Mouse (Mus musculus) CD4-positive naive resting alpha-beta T cell, adult 76 days (primary cell): ENCODE measurements around the gene Pole2. TPM values are rescaled to one million over a fixed set of nuclear protein-coding genes. Genes with fewer than 3 reads are reported as not detected.

Experiments
- total RNA-seq: library from RNA; stranded (reverse); gene quantifications from one replicate; pipeline ENCODE4 v1.2.4, GENCODE M21; 2023

Gene Pole2
- total RNA-seq: 23.4 TPM

DNA sequence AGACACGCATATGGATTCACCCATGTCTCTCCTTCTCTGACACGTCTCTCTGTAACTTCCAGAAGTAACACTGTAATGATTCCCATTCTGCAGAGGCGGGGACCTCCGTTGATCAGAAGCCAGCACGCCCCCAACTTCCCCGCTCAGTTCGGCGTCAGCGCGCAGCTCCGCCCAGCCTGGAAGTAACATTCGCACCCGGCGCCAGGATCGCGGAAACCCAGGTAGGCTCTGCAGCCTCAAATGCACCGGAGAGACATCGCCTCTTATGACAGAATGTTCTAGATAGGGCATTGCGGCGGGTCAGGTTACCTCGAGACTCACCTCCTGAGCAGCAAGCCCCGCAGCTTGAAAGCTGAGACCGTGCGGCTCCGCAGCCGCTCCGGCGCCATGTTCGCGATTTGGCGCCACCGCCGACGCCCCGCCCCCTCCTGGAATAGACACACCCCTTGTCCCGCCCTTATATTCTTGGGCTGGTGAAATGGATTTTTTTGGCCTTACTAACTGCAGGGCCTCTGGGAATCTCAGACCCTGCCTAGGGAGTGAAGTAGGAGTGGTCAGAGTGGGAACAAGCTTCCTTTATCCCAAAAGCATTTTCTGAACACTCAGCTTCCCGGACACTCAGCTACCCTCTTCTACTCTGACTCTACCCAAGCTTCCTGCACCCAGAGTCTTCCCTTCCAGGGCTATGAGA is at the start of gene Pole2:
Gene Pole2 (minus strand): TSS at position 420 of the 691 bp plus-strand sequence.

DNA sequence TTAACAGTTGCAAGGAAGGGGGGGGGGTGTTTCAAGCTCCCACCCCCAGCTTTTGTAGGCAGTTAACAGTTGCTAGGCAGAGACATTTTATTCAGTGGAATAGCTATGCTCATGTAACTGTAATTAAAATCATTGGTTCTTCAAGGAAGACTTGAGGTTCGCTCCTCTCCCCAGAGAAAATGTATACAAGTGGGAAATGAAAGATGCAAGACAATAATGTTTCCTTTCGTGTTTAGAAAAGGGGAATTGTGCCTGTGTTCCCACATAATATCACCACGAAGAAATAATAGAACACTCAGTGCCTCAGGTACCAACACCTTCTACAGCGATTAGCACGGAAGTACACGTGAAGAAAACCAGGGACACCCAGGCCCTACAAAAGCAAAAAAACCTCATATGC is 12.9 kb upstream of the Pole2 start, which contains the start of gene Klhdc1:
Gene Klhdc1 (plus strand): TSS at position 301 of the 400 bp plus-strand sequence.

GRCm38 (mm10) chr12:69204052-69204833 is 23.8 kb downstream of the Pole2 start, which contains the start of gene Gm49384:
Gene Gm49384 (minus strand): TSS chr12:69204267.

DNA sequence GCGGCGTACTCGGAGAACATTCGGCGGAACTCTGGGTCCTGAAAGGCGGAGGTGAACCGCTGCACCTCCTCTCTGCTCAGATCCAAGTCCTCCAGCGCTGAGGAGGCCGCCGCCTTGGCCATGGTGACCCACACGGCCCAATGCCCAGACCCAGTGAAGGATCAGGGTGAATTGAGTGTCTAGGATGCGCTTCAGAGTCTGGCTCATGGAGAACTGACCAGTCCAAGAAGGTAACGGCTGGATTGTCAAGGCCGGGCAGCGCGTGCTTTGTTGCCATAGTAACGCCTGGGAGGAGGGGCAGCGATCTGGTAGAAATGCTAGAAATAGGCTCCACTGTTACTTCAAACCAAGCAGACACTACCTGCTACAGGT is 29.8 kb downstream of the Pole2 start, which contains the start of gene Dnaaf2:
Gene Dnaaf2 (minus strand): TSS at position 266 of the 372 bp plus-strand sequence.

GRCm38 (mm10) chr12:69196444-69197377 is 31.3 kb downstream of the Pole2 start, which contains the start of gene Gm49383:
Gene Gm49383 (minus strand): TSS chr12:69197104.

GRCm38 (mm10) chr12:69183583-69184308 is 44.2 kb downstream of the Pole2 start, which contains the start of the genes Rpl36al and Mgat2:
Gene Rpl36al (minus strand): TSS chr12:69184083.
Gene Mgat2 (plus strand): TSS chr12:69184157.

DNA sequence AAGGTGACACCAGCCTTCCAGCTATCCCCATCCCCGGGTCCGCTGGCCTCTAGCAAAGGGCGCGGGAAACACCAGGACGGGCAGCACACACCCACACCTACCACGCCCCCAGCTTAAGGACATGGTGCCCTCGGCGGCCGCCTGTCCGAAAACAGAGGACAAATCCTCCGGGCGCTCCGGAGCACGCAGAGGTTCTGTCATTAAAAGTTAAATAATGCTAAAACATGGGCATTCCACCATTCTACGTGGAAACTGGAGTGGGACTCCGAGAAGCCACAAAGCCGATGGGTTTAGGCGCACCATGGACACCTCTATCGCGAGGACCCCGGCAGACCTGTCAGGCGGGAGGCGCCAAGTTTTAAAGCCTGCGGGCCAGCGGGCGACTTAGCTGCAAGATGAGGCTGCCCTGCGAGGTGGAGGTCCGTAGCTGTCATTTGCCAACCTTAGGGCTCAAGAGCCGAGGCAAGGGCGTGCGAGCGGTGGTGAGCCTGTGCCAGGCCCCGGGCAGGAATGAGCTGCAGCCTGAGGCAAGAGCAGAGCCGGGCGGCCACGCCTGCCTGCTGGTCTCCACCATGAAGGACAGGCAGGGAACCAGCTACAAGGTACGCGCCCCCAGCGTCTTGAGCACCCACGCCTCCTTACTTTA is 59.4 kb downstream of the Pole2 start, which contains the start of gene Lrr1:
Gene Lrr1 (plus strand): TSS at position 354 of the 646 bp plus-strand sequence.

GRCm38 (mm10) chr12:69158765-69159577 is 69.0 kb downstream of the Pole2 start, which contains the start of gene Rps29:
Gene Rps29 (minus strand): TSS chr12:69159186.

Other genes starting within 250 kb of the Pole2 start
- 6,880 TPM for gene Rps29, start 69.0 kb downstream of the Pole2 start, total RNA-seq
- not detected for gene Lrr1, start 59.4 kb downstream of the Pole2 start, total RNA-seq
- gene Rpl36al, start 44.1 kb downstream of the Pole2 start, total RNA-seq: 443 TPM
- gene Mgat2, start 44.0 kb downstream of the Pole2 start, total RNA-seq: 28.0 TPM
- 8.3 TPM for gene Gm49383, start 31.1 kb downstream of the Pole2 start, total RNA-seq
- 5.8 TPM for gene Dnaaf2, start 29.8 kb downstream of the Pole2 start, total RNA-seq
- gene Gm49384, start 23.9 kb downstream of the Pole2 start, total RNA-seq: 4.7 TPM
- gene Klhdc1, start 13.0 kb upstream of the Pole2 start, total RNA-seq: 29.6 TPM
- 83.8 TPM for gene Klhdc2, start 68.5 kb upstream of the Pole2 start, total RNA-seq
- gene Nemf, start 129.0 kb upstream of the Pole2 start, total RNA-seq: 108 TPM
- gene Arf6, start 144.0 kb upstream of the Pole2 start, total RNA-seq: 240 TPM
- 6.1 TPM for gene Gm9887, start 144.3 kb upstream of the Pole2 start, total RNA-seq